Mouse (Mus musculus) C2C12 (cell line): ENCODE results near the gene Rmi2.

Source experiments
- CTCF ChIP-seq: IDR thresholded peaks from one replicate; pipeline ENCODE4 v1.5.1; 2011; ENCODE audit not compliant: control insufficient read depth, insufficient read depth, insufficient read length
- USF1 ChIP-seq: IDR thresholded peaks from one replicate; pipeline ENCODE4 v1.6.1; 2011; ENCODE audit warnings: low read depth, mild to moderate bottlenecking, control low read depth, moderate library complexity

- TF ChIP-seq CTCF (no peak), USF1 (no peak)
These were observed 46.5 kb downstream of the Rmi2 start for GRCm38 (mm10) chr16:10881231-10881962.
